Mouse (Mus musculus) heart, embryonic 11.5 days (tissue): ENCODE data around the gene Loxl4. TPM values are rescaled to one million over a fixed set of nuclear protein-coding genes. Genes with fewer than 3 reads are reported as not detected.
A peak's percentile ranks its signal among the peaks of the same experiment; 100 is the strongest.

Experiments
- ATAC-seq: fragments of 200-750 bp; cut with Nextera tagmentation; replicated peaks from 2 replicates; pipeline ENCODE4 v1.8.0; 2017; ENCODE audit warnings: moderate library complexity; ENCODE audit not compliant: insufficient number of reproducible peaks, low FRiP score, low TSS enrichment
- H3K27ac ChIP-seq: fragments of 300-500 bp; sonication (generic); 2 replicates; pipeline ENCODE4 v1.5.1; 2014; ENCODE audit warnings: mild to moderate bottlenecking, low read depth, low read length
- H3K27me3 ChIP-seq: fragments of 300-500 bp; sonication (generic); 2 replicates; pipeline ENCODE4 v1.6.1; 2014; ENCODE audit warnings: mild to moderate bottlenecking, low read length, mixed read lengths; ENCODE audit not compliant: control insufficient read depth, insufficient read depth
- H3K36me3 ChIP-seq: fragments of 300-500 bp; sonication (generic); 2 replicates; pipeline ENCODE4 v1.6.1; 2014; ENCODE audit warnings: mild to moderate bottlenecking, low read length, moderate library complexity, mixed read lengths; ENCODE audit not compliant: control insufficient read depth, insufficient read depth
- H3K4me1 ChIP-seq: fragments of 300-500 bp; sonication (generic); 2 replicates; pipeline ENCODE4 v1.6.1; 2014; ENCODE audit warnings: low read length; ENCODE audit not compliant: control insufficient read depth, insufficient read depth
- H3K4me2 ChIP-seq: fragments of 300-500 bp; sonication (generic); 2 replicates; pipeline ENCODE4 v1.6.1; 2014; ENCODE audit warnings: mild to moderate bottlenecking, moderate library complexity
- H3K4me3 ChIP-seq: fragments of 300-500 bp; sonication (generic); 2 replicates; pipeline ENCODE4 v1.5.1; 2014; ENCODE audit warnings: low read depth, low read length
- H3K9ac ChIP-seq: fragments of 300-500 bp; sonication (generic); 2 replicates; pipeline ENCODE4 v1.6.1; 2014; ENCODE audit warnings: mild to moderate bottlenecking, low read depth, low read length, moderate library complexity
- H3K9me3 ChIP-seq: fragments of 300-500 bp; sonication (generic); replicated peaks from 2 replicates; pipeline ENCODE4 v1.6.1; 2016; ENCODE audit warnings: low read length; ENCODE audit not compliant: control insufficient read depth
- WGBS: fragments of 180-500 bp; shearing (Covaris S2); extraction: QIAGEN DNeasy Blood & Tissue Kit; methylation state at CpG from one replicate; pipeline ENCODE4 v1.1.7; 2014; ENCODE audit not compliant: insufficient replicate concordance; 5-methylcytosine and 5-hydroxymethylcytosine counted together
- polyA plus RNA-seq: library from polyadenylated mRNA; unstranded; fragments of >200 nt; fragmentation: Nextera tagmentation; extraction: Ambion mirVana; gene quantifications from 2 replicates; pipeline ENCODE4 v1.2.1, GENCODE M21; 2014

Gene Loxl4
- 0.14 and 0.24 TPM in 2 replicates for polyA plus RNA-seq

DNA sequence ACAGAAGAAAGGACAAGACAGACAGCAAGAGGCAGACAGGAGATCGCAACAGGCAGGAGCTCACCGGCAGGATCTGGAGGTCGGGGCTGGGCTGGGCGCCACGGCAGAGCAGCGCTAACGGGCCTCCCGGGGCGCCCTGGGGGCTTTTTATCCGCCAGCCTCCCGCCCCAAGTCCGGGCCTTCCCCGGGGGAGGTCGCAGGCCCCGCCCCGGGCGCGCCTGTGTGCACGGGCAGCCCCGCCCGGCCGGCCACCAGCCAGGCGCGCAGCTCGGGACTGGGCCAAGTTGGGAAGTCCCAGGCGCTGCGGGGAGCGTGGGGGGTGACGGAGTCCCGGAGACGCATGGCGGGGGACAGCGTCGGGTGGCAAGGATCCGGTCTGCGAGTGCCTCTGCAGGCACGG is at the start of gene Loxl4:
TSS of gene Loxl4 (minus strand) at position 160 of the 400 bp plus-strand sequence.
- H3K4me3 ChIP-seq, result peak within 1 kb of the TSS; percentile 47
- WGBS, result under 1% methylated on average over 37 of the region's 37 CpGs
- H3K27ac ChIP-seq, result no peak within 1 kb of the TSS
- H3K9ac ChIP-seq, result peak within 1 kb of the TSS; percentile 56; the same call in 1 of the 2 replicates
- H3K4me1 ChIP-seq, result peaks cover 4% of the 10 kb centered on the region; the same call in 1 of the 2 replicates
- H3K9me3 ChIP-seq, result no peaks in the 10 kb centered on the region
- H3K27me3 ChIP-seq, result peaks cover 20% of the 10 kb centered on the region
- peak within 1 kb of the TSS; percentile 80 for H3K4me2 ChIP-seq
- H3K36me3 ChIP-seq, result no peaks in the 10 kb centered on the region
- no peak for ATAC-seq

DNA sequence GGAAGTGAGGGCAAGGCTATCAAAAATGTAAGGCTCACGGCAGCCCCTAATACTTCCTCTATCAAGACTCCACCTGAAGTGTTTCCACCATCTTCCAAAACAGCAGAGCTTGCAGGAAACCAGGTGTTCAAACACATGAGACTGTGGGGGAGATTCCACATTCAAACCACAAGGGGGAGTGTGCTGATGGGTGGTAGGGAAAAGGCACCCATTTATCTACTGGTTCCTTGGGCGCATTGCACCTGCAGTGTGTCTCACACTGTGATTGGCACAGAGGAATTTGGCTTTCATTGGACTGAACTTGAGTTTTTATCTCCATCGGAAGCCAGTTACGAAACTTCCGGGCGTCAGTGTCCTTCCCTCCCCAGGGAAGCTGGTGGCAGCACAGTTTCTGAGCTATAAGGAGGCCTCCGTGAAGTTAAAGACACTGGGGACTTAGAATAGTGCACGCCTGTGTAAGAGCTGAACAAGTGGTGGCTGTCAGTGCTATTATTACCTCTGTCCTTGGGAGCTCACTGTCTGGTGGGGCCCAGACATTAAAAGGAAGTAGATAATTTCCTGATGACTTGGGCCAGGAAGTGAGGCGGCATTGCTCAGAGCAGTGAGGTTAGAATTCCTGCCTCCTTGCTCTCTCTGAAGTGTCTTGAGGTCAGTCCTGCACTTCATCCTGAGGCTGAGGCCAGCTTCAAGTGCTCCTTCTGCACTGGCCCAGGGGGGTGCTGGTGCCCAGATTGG is 49.0 kb upstream of the Loxl4 start:
- Histone ChIP-seq H3K4me3 (no peak overlapping the region), H3K9me3 (no peaks in the 10 kb centered on the region), H3K9ac (no peak overlapping the region), H3K4me2 (peak overlapping the region; percentile 32), H3K36me3 (no peaks in the 10 kb centered on the region), H3K27me3 (0 out of 2 replicates have a peak, but pooled peaks cover 2% of the 10 kb centered on the region), H3K4me1 (peaks cover 16% of the 10 kb centered on the region), H3K27ac (peak overlapping the region; percentile 6; the same call in 1 of the 2 replicates)
- no peak for ATAC-seq
- 46% methylated on average over 9 of the region's 9 CpGs for WGBS

DNA sequence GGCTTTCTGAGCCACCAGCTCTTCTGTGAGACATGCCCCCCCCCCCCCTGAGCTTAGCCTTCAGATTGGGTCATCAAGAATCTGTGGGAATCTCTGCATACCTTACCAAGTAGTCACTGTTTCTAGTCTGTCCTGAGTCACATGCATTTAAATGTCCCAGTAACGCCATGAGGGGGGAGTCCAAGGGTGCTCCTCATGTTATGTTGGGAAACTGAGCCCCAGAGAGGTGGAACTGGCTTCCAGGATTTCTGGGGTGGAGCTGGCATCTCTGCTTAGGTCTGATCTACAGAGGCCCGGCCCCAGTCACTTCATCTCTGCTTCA is 47.6 kb upstream of the Loxl4 start:
- H3K4me3 ChIP-seq, result no peak overlapping the region
- H3K4me1 ChIP-seq, result peaks cover 16% of the 10 kb centered on the region
- H3K36me3 ChIP-seq, result no peaks in the 10 kb centered on the region
- no peak for ATAC-seq
- whole genome bisulfite sequencing, result 76% methylated on average over 2 of the region's 2 CpGs
- no peaks in the 10 kb centered on the region for H3K9me3 ChIP-seq
- no peak overlapping the region for H3K27ac ChIP-seq
- no peak overlapping the region for H3K4me2 ChIP-seq
- H3K27me3 ChIP-seq, result peaks cover 6% of the 10 kb centered on the region; the same call in 1 of the 2 replicates
- no peak overlapping the region for H3K9ac ChIP-seq

DNA sequence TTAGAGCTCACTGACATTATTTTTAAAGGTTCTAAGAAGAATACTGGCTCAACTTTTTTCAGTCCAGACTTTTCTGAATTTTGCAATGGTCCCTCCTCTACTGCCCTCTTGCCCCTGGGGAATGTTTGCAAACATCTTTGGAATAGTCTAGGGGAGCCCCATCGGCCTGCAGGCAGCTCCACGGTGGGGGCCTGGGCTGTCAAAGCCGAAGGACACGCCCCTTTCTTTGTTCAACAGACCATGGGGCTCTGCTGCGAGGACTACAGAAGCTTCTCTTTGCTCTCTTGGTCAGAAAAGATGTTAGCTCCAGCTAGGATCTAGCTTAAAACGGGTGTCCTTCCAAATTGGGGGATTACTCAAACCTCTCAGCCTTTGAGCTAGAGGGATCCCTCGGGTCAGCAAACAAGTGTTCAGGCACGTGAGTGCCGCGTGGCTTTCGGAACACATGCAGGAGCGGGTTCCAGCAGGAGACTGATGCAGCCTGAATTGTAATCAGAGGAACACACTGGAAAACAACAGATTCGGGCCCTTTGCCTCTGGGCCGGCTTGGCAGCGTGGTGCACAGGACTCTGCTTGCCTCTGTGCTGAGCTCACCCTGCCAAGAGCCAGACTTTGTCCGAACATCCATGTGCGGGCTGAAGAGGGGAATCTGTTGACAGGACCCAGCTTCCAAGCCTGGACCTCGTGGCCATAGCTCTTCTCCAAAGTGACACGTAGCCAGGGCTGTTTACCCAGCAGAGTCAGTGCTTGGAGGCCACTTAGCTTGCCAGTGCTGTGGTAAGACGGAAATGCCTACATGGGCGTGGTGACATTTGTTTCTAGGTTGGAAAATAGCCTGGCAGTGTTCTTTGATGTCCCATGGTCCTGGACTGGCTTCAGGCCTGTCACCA is 47.0 kb upstream of the Loxl4 start:
- no peak for ATAC-seq
- Histone ChIP-seq H3K36me3 (no peaks in the 10 kb centered on the region), H3K27me3 (peaks cover 6% of the 10 kb centered on the region; the same call in 1 of the 2 replicates), H3K9me3 (no peaks in the 10 kb centered on the region), H3K27ac (no peak overlapping the region), H3K9ac (no peak overlapping the region), H3K4me3 (no peak overlapping the region), H3K4me1 (peaks cover 16% of the 10 kb centered on the region), H3K4me2 (no peak overlapping the region)
- WGBS, result 65% methylated on average over 21 of the region's 21 CpGs

DNA sequence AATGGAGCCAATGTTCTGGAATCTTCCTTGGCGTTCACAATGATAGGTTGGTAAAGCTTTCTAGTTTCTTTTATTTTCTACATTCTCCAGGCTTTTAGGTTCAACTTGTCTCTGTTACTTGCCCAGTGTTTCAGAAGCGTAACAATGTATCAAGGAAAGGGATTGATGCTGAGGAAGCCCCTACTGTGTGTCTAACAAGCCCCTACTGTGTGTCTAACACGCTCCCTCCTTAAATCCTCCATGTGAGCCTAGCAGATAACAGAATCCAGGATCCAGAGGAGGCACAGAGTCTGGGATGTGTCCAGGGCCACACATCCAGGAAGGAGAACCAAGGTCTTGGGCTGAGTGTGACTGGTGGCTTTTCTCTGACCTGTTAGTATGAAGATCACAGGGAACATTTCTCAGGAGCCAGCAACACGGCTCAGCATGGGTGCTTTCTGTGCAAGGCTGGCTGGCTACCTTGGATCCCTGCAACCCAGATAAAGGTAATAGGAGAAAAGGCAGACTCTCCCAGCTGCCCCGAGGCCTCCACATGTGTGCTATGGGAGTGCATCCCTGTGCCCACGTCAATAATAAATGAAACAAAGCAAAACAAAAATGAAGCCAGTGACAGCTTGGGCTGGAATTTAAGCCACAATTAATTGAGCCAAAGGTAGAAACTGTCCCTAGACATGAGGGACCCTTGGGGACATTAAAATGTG is 46.0 kb upstream of the Loxl4 start:
- Histone ChIP-seq H3K27ac (no peak overlapping the region), H3K36me3 (no peaks in the 10 kb centered on the region), H3K4me3 (no peak overlapping the region), H3K4me2 (no peak overlapping the region), H3K27me3 (peaks cover 6% of the 10 kb centered on the region; the same call in 1 of the 2 replicates), H3K9me3 (no peaks in the 10 kb centered on the region), H3K9ac (no peak overlapping the region), H3K4me1 (peaks cover 16% of the 10 kb centered on the region)
- WGBS, result 74% methylated on average over 6 of the region's 6 CpGs
- ATAC-seq, result no peak

DNA sequence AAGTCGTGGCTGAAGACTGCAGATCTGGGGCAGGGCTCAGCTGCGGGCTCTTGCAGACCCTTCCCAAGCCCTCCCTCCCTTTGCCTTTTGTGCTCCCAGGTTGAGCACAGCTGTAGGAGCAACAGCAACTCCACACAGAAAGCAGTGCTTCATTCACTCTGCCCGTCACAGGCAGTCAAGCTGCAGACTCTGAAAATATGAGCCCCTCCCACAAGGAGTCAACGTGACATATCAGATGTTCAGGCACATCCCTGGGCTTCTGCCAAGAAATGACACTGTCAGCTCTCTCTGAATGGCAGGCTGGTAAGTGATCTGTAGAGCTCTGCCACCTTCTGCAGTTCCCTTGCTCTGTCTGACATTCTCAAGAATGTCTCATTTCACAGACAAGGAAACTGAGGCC is 45.2 kb upstream of the Loxl4 start:
- H3K9me3 ChIP-seq, result no peaks in the 10 kb centered on the region
- no peak for ATAC-seq
- H3K27ac ChIP-seq, result no peak overlapping the region
- H3K27me3 ChIP-seq, result peaks cover 4% of the 10 kb centered on the region; the same call in 1 of the 2 replicates
- H3K4me3 ChIP-seq, result no peak overlapping the region
- WGBS, result 47% methylated on average over 4 of the region's 4 CpGs
- H3K4me2 ChIP-seq, result no peak overlapping the region
- peaks cover 16% of the 10 kb centered on the region for H3K4me1 ChIP-seq
- H3K36me3 ChIP-seq, result no peaks in the 10 kb centered on the region
- no peak overlapping the region for H3K9ac ChIP-seq

DNA sequence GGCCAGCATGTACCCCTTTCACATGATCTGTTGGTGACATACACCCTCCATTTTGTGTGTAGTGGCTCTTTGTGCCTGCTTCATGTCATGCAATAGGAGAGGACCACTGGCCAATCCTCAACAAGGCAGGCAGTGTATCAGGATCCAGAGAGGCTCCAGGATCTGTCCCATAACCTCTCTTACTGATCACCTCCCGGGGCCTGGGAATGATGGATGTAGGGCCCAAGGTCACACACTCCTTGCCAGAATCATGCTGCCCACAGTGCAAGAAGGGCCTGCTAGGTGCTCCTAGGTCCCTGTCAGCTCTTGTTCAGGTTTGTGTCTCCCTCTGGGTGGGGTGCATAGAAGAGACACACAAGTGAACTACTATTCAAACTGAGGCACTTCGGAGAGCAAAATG is 44.7 kb upstream of the Loxl4 start:
- no peak overlapping the region for H3K27ac ChIP-seq
- WGBS, result 78% methylated on average over 2 of the region's 2 CpGs
- no peak overlapping the region for H3K9ac ChIP-seq
- no peaks in the 10 kb centered on the region for H3K9me3 ChIP-seq
- no peaks in the 10 kb centered on the region for H3K36me3 ChIP-seq
- H3K27me3 ChIP-seq, result peaks cover 4% of the 10 kb centered on the region; the same call in 1 of the 2 replicates
- ATAC-seq, result no peak
- H3K4me2 ChIP-seq, result no peak overlapping the region
- H3K4me1 ChIP-seq, result peaks cover 15% of the 10 kb centered on the region
- H3K4me3 ChIP-seq, result no peak overlapping the region

DNA sequence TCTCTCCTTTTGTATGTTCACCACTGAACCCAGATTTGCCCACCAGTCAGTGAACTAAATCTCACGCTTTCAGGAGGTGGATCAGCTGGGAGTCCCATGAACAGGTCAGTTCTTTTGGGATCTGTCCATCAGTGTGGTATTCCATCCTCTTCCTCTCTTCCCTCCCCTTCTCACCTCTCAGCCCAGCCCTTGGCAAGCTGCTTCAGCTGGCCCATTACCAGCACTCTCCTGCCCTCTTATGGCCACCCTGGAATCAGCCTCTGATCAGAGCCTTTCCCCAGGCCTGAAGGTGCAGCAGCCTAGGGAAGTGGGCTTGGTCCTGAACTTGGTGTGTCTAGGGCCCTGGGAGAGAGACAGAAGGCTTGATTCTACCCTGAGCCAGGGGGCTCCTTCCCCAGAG is 42.4 kb upstream of the Loxl4 start:
- no peaks in the 10 kb centered on the region for H3K36me3 ChIP-seq
- no peaks in the 10 kb centered on the region for H3K9me3 ChIP-seq
- no peak overlapping the region for H3K4me2 ChIP-seq
- peaks cover 4% of the 10 kb centered on the region; the same call in 1 of the 2 replicates for H3K27me3 ChIP-seq
- no peak for ATAC-seq
- H3K4me3 ChIP-seq, result no peak overlapping the region
- H3K9ac ChIP-seq, result no peak overlapping the region
- WGBS, result 30% methylated on average over 1 of the region's 1 CpGs
- 0 out of 2 replicates have a peak, but pooled peaks cover 5% of the 10 kb centered on the region for H3K4me1 ChIP-seq
- no peak overlapping the region for H3K27ac ChIP-seq
